Mouse (Mus musculus) limb, embryonic 13.5 days (tissue): ENCODE data around the gene Myct1. TPM values are rescaled to one million over a fixed set of nuclear protein-coding genes. Genes with fewer than 3 reads are reported as not detected.
A peak's percentile ranks its signal among the peaks of the same experiment; 100 is the strongest.

Experiments used
- ATAC-seq: fragments of 200-750 bp; cut with Nextera tagmentation; 2 replicates; pipeline ENCODE4 v1.8.0; 2017; ENCODE audit warnings: low read depth, moderate number of reproducible peaks, moderate TSS enrichment; ENCODE audit not compliant: low FRiP score
- H3K27ac ChIP-seq: fragments of 300-500 bp; sonication (generic); 2 replicates; pipeline ENCODE4 v1.5.1; 2015; ENCODE audit warnings: inconsistent platforms, mild to moderate bottlenecking, moderate library complexity
- H3K27me3 ChIP-seq: fragments of 300-500 bp; sonication (generic); 2 replicates; pipeline ENCODE4 v1.6.1; 2015; ENCODE audit warnings: mild to moderate bottlenecking, inconsistent platforms
- H3K36me3 ChIP-seq: fragments of 300-500 bp; sonication (generic); 2 replicates; pipeline ENCODE4 v1.6.1; 2015; ENCODE audit warnings: inconsistent platforms, mild to moderate bottlenecking, moderate library complexity
- H3K4me1 ChIP-seq: fragments of 300-500 bp; sonication (generic); 2 replicates; pipeline ENCODE4 v1.6.1; 2015; ENCODE audit warnings: inconsistent platforms
- H3K4me2 ChIP-seq: fragments of 300-500 bp; sonication (generic); replicated peaks from 2 replicates; pipeline ENCODE4 v1.6.1; 2015; ENCODE audit warnings: inconsistent platforms, mild to moderate bottlenecking, moderate library complexity
- H3K4me3 ChIP-seq: fragments of 300-500 bp; sonication (generic); 2 replicates; pipeline ENCODE4 v1.5.1; 2015; ENCODE audit warnings: moderate library complexity, mild to moderate bottlenecking, inconsistent platforms
- H3K9ac ChIP-seq: fragments of 300-500 bp; sonication (generic); 2 replicates; pipeline ENCODE4 v1.6.1; 2015; ENCODE audit warnings: mild to moderate bottlenecking, inconsistent platforms
- H3K9me3 ChIP-seq: fragments of 300-500 bp; sonication (generic); 2 replicates; pipeline ENCODE4 v1.6.1; 2016; ENCODE audit warnings: inconsistent platforms
- WGBS: fragments of 180-500 bp; shearing (Covaris S2); methylation state at CpG from one replicate; pipeline ENCODE4 v1.1.7; 2015; 5-methylcytosine and 5-hydroxymethylcytosine counted together
- polyA plus RNA-seq: library from polyadenylated mRNA; unstranded; fragments of >200 nt; fragmentation: Nextera tagmentation; extraction: Ambion mirVana; gene quantifications from 2 replicates; pipeline ENCODE4 v1.2.1, GENCODE M21; 2015

Gene Myct1
- polyA plus RNA-seq, 1 experiment from 2014 or later, result 4.1 TPM

DNA sequence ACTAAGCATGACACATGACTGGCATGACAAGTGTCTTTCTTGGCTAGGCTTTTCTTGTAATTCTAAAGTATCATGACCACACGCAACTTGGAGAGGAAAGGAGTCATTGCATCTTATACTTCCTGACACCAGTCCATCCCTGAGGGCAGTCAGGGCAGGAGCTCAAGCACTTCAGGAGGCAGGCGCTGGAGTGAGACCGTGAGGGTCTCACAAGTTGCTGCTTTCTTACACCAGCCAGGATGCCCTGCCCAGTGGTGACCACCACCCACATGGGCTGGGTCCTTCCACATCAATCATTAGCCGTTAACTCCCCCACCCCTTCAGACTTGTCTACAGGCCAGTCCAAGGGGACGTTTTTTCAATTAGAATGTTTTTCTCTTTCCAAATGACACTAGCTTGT lies 22.2 kb upstream of the Myct1 start:
- Histone ChIP-seq H3K9ac (no peak overlapping the region), H3K4me3 (no peak overlapping the region), H3K4me2 (no peak overlapping the region), H3K27ac (no peak overlapping the region), H3K27me3 (no peaks in the 10 kb centered on the region), H3K4me1 (no peaks in the 10 kb centered on the region), H3K36me3 (no peaks in the 10 kb centered on the region), H3K9me3 (no peaks in the 10 kb centered on the region)
- no peak for ATAC-seq
- 60% methylated on average over 5 of the region's 5 CpGs for WGBS

DNA sequence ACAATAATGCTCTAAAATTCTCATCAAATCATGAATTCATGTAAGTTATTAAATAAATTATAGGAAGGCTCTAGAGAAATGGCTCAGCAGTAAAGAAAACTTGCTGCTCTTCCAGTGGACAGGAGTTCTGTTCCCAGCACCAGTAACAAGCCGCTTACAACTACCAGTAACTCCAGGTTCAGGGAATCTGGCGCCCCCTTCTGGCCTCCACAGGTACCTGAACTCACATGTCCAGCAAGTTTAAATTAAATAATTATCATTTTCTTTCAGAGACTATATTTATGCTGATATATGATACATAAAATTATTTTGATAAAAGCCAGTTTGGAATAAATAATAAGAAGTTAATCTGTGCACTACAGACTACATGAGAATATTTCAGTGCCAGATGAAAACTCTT lies 20.2 kb upstream of the Myct1 start:
- no peaks in the 10 kb centered on the region for H3K27me3 ChIP-seq
- no peak overlapping the region for H3K9ac ChIP-seq
- H3K4me3 ChIP-seq, result no peak overlapping the region
- ATAC-seq, result no peak
- H3K27ac ChIP-seq, result no peak overlapping the region
- H3K4me2 ChIP-seq, result no peak overlapping the region
- H3K36me3 ChIP-seq, result no peaks in the 10 kb centered on the region
- no peaks in the 10 kb centered on the region for H3K4me1 ChIP-seq
- 55% methylated on average over 2 of the region's 2 CpGs for WGBS
- H3K9me3 ChIP-seq, result no peaks in the 10 kb centered on the region

DNA sequence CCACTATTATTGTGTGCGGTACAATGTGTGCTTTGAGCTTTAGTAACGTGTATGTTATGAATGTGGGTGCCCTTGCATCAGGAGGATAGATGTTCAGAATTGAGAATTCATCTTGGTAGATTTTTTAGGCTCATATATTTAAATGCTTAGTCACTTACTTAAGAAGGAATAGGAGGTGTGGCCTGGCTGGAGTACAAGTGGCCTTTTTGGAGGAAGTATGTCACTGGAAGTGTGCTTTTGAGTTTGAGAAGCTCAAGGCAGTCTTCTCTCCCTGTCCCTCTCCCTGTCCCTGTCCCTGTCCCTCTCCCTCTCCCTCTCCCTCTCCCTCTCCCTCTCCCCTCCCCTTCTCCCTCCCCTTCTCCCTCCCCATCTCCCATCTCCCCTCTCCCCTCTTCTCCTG lies 2.5 kb upstream of the Myct1 start:
- WGBS, result 81% methylated on average over 2 of the region's 2 CpGs

DNA sequence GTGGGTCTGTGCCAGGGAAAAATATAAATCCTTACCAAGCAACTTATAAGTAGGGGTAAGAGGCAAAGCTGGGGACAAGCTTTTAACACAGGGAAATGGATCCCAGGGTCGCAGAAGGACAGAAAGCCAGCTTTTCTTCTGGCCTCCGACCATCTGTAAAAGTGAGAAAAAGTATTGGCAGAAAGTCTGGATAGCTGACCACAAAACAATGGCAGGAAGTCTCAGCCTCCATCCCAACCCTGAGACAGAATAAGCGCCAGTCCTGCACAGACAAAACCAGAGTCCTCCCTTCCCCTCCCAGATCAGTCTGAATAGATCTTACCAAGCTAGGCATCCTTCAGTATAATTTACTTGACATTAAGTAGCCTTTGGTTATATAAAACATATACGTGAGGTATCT lies 1.6 kb upstream of the Myct1 start:
- 87% methylated on average over 4 of the region's 4 CpGs for WGBS
- no peak overlapping the region for H3K4me2 ChIP-seq
- ATAC-seq, result no peak

More for the DNA sequence above, 2.5 kb upstream of the Myct1 start:
- ATAC-seq, result no peak
- no peak overlapping the region for H3K4me2 ChIP-seq
- no peak overlapping the region for H3K27ac ChIP-seq
- H3K27me3 ChIP-seq, result no peaks in the 10 kb centered on the region
- H3K36me3 ChIP-seq, result no peaks in the 10 kb centered on the region
- H3K9ac ChIP-seq, result no peak overlapping the region
- H3K9me3 ChIP-seq, result no peaks in the 10 kb centered on the region
- H3K4me3 ChIP-seq, result no peak overlapping the region
- H3K4me1 ChIP-seq, result no peaks in the 10 kb centered on the region

GRCm38 (mm10) chr10:5594457-5594856 lies 882 bp downstream of the Myct1 start:
- Histone ChIP-seq H3K36me3 (no peaks in the 10 kb centered on the region), H3K4me1 (no peaks in the 10 kb centered on the region), H3K9me3 (no peaks in the 10 kb centered on the region), H3K27ac (no peak overlapping the region), H3K4me3 (no peak overlapping the region), H3K9ac (no peak overlapping the region), H3K4me2 (no peak overlapping the region), H3K27me3 (no peaks in the 10 kb centered on the region)
- WGBS, result 67% methylated on average over 5 of the region's 5 CpGs
- no peak for ATAC-seq

More for the DNA sequence above, 1.6 kb upstream of the Myct1 start:
- H3K36me3 ChIP-seq, result no peaks in the 10 kb centered on the region
- H3K9ac ChIP-seq, result no peak overlapping the region
- no peaks in the 10 kb centered on the region for H3K4me1 ChIP-seq
- no peak overlapping the region for H3K27ac ChIP-seq
- H3K9me3 ChIP-seq, result no peaks in the 10 kb centered on the region
- no peak overlapping the region for H3K4me3 ChIP-seq
- no peaks in the 10 kb centered on the region for H3K27me3 ChIP-seq

DNA sequence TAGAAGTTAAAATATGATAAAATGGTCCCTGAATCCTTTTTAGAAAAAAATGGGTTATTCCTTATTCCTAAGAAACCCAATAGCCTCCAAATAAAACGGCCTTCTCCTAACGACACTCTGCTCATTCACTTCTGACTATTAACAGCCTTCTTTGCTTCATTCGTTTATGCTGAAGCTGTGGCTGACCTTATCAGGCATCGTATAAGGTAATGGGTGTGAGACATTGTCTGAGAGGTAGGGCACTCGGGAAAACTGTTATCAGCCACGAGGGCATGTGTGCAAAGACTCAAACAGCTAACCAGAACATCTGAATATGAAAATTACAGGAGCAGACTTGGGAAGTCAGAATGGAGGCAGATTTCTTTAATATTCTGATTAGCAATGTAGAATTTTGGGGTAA lies 3.0 kb downstream of the Myct1 start:
- WGBS, result 51% methylated on average over 6 of the region's 6 CpGs
- H3K27me3 ChIP-seq, result no peaks in the 10 kb centered on the region
- no peak overlapping the region for H3K4me3 ChIP-seq
- H3K9ac ChIP-seq, result no peak overlapping the region
- no peak for ATAC-seq
- no peaks in the 10 kb centered on the region for H3K9me3 ChIP-seq
- H3K4me2 ChIP-seq, result no peak overlapping the region
- H3K27ac ChIP-seq, result no peak overlapping the region
- no peaks in the 10 kb centered on the region for H3K36me3 ChIP-seq
- no peaks in the 10 kb centered on the region for H3K4me1 ChIP-seq

GRCm38 (mm10) chr10:5600123-5600522 lies 6.5 kb downstream of the Myct1 start:
- H3K36me3 ChIP-seq, result no peaks in the 10 kb centered on the region
- H3K9ac ChIP-seq, result no peak overlapping the region
- H3K4me1 ChIP-seq, result no peaks in the 10 kb centered on the region
- no peaks in the 10 kb centered on the region for H3K27me3 ChIP-seq
- H3K27ac ChIP-seq, result no peak overlapping the region
- H3K9me3 ChIP-seq, result no peaks in the 10 kb centered on the region
- H3K4me2 ChIP-seq, result no peak overlapping the region
- 9% methylated on average over 7 of the region's 7 CpGs for WGBS
- no peak overlapping the region for H3K4me3 ChIP-seq
- peak; percentile 61 for ATAC-seq

DNA sequence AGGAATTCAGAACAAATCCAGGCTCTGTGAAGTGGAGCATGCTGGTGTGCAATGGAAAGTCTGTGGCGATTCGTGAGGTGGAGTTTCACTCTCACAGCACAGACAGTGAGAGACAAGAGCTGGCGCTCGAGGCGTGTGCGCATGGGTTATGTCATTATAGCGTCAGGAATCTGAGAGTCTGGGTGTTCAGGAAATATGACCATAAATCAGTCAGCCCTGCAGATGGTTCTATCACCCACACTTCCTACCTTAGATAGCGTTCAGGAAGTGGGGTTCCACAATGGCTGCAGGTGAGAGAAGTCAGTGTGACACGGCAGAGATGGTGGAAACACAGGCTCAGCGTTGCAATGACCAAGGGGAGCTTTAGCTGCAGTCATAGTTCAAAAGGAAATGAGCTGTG lies 9.9 kb downstream of the Myct1 start:
- H3K4me2 ChIP-seq, result no peak overlapping the region
- no peak overlapping the region for H3K9ac ChIP-seq
- WGBS, result 79% methylated on average over 10 of the region's 10 CpGs
- no peaks in the 10 kb centered on the region for H3K4me1 ChIP-seq
- H3K27ac ChIP-seq, result no peak overlapping the region
- H3K4me3 ChIP-seq, result no peak overlapping the region
- H3K9me3 ChIP-seq, result no peaks in the 10 kb centered on the region
- H3K36me3 ChIP-seq, result no peaks in the 10 kb centered on the region
- ATAC-seq, result no peak
- no peaks in the 10 kb centered on the region for H3K27me3 ChIP-seq

GRCm38 (mm10) chr10:5604371-5604770 lies 10.8 kb downstream of the Myct1 start:
- H3K9ac ChIP-seq, result no peak overlapping the region
- H3K4me1 ChIP-seq, result no peaks in the 10 kb centered on the region
- no peaks in the 10 kb centered on the region for H3K27me3 ChIP-seq
- no peak overlapping the region for H3K27ac ChIP-seq
- H3K4me2 ChIP-seq, result no peak overlapping the region
- no peaks in the 10 kb centered on the region for H3K9me3 ChIP-seq
- H3K36me3 ChIP-seq, result no peaks in the 10 kb centered on the region
- ATAC-seq, result no peak
- 88% methylated on average over 13 of the region's 13 CpGs for WGBS
- H3K4me3 ChIP-seq, result no peak overlapping the region

- H3K9me3 ChIP-seq, result no peaks in the 10 kb centered on the region
- 81% methylated on average over 3 of the region's 3 CpGs for WGBS
- no peak overlapping the region for H3K27ac ChIP-seq
- no peak for ATAC-seq
- H3K36me3 ChIP-seq, result no peaks in the 10 kb centered on the region
- H3K4me3 ChIP-seq, result no peak overlapping the region
- H3K4me1 ChIP-seq, result no peaks in the 10 kb centered on the region
- H3K9ac ChIP-seq, result no peak overlapping the region
- H3K27me3 ChIP-seq, result no peaks in the 10 kb centered on the region
- no peak overlapping the region for H3K4me2 ChIP-seq
These were observed 15.3 kb downstream of the Myct1 start for GRCm38 (mm10) chr10:5608874-5609273.

DNA sequence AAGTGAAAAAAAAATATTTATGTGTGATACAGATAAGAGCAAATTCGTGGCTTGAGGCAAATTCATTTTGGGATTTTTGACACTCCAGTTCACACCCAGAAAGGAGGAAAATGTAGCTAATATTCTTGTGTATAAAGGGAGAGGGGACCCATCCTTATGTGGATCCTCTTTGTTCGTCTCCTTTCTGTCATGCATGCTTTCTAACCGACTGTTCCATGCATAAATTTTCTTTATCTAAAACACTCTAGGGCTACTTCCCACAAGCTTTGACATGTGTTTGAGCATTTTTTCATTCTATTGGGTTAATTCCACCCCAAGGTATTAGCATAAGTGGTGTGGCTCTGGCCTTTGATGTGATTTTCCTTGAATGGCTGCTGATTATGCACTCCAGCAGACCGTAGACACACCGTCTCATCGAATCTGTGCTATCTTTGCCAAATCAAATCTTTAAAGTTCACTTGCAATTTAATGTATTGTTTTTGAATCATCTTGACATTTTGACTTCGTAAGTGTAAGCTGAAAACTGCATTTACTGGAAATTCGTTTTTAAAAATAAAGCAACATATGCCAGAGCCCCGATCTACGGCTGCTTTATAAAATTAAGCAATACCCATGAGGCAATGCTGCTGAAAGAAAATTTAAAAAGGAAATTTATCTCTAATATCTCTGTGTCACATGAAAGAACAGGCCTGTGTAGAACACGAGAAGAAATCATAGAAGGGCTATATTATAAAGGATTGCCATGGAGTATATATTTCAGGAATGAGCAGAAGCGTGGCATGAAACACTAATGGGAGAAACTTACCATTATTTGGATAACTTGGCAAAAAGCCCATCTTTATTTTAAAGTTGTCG lies 21.8 kb downstream of the Myct1 start:
- no peak overlapping the region for H3K4me2 ChIP-seq

GRCm38 (mm10) chr10:5626268-5626667 lies 32.7 kb downstream of the Myct1 start:
- Histone ChIP-seq H3K9me3 (no peaks in the 10 kb centered on the region), H3K4me2 (no peak overlapping the region), H3K4me1 (no peaks in the 10 kb centered on the region), H3K36me3 (no peaks in the 10 kb centered on the region), H3K27me3 (no peaks in the 10 kb centered on the region), H3K9ac (no peak overlapping the region), H3K27ac (no peak overlapping the region), H3K4me3 (no peak overlapping the region)
- WGBS, result 86% methylated on average over 5 of the region's 5 CpGs
- ATAC-seq, result no peak

More for the DNA sequence above, 21.8 kb downstream of the Myct1 start:
- no peaks in the 10 kb centered on the region for H3K9me3 ChIP-seq
- H3K36me3 ChIP-seq, result no peaks in the 10 kb centered on the region
- no peak for ATAC-seq
- H3K9ac ChIP-seq, result no peak overlapping the region
- WGBS, result 83% methylated on average over 13 of the region's 13 CpGs
- no peak overlapping the region for H3K4me3 ChIP-seq
- no peaks in the 10 kb centered on the region for H3K27me3 ChIP-seq
- no peaks in the 10 kb centered on the region for H3K4me1 ChIP-seq
- no peak overlapping the region for H3K27ac ChIP-seq

DNA sequence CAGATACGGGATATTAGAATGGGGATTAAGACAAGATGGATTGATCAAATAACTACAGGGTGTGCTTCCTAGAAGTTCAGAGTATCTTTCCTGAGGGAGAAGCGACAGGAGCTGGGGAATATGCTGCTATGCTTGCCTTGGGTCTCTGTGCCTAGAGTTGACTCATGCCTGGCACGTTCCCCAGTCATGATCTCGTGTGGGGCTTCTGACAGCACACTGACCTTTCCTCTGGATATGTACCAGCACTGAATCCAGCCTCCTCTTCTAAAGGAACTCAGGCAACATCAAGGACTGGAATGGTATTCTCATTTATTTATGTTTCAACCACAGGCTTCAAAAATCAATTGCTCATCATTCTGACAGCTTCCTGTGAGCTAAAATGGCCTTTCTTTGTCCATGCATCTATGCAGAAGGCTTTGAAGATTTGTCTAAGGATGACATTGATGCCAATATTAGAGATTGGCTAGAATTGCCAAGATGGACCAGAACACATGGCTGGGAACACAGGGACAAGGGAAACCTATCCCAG lies 40.2 kb downstream of the Myct1 start:
- H3K27ac ChIP-seq, result no peak overlapping the region
- H3K36me3 ChIP-seq, result no peaks in the 10 kb centered on the region
- H3K4me1 ChIP-seq, result no peaks in the 10 kb centered on the region
- no peaks in the 10 kb centered on the region for H3K27me3 ChIP-seq
- H3K9me3 ChIP-seq, result no peaks in the 10 kb centered on the region
- no peak for ATAC-seq
- H3K9ac ChIP-seq, result no peak overlapping the region
- WGBS, result 74% methylated on average over 4 of the region's 4 CpGs
- H3K4me3 ChIP-seq, result no peak overlapping the region
- H3K4me2 ChIP-seq, result no peak overlapping the region
